Mouse (Mus musculus) cerebellum, postnatal 4 days (tissue): ENCODE results near the gene Map4k1.

Experiments used
- DNase-seq, 2 experiments: peaks; one replicate each; pipeline ENCODE4 v3.0.0; 2022; ENCODE audit warnings: low spot score in 2 of 2, mixed read lengths in 1 of 2

Map4k1 gene

DNA sequence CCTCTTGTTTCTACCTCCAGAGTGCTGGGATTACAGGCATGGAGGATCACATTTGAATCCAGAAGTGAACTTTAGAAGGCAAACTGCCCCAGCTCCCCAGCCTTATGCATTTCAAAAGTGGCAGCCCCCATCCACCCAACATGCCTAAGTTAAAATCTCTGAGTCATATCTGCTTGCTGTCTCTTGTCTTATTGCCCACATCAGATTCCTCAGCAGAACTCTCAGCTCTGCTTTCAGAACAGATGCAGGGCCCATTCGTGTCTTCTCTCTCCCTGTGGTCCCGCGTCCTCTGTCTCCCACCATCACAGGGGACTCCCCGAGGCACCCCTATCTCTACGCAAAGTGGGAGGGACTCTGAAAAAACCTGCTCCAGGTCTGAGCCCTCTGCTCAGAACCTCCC lies 44.3 kb downstream of the Map4k1 start:
- DNase-seq = no peak

GRCm38 (mm10) chr7:29026811-29027210 lies 45.0 kb downstream of the Map4k1 start:
- no peak for DNase-seq

DNA sequence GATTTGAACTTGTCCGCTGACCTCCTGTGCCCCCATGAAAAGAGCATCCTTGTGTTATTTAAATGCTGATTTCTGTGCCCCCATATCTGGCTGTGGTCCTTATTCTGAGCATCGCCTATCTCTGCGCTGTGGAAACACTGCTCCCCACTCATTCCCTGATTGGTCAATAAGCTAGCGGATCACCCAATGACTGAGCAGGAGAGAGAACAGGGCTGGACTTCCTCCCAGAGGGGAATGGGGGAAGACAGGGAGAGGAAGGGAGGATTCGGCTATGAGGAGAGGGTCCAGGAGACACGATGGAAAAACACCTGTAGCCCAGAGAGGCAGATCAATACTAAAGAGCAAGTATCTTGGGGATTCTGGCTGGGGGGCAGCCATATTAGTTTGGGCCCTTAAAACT lies 46.9 kb downstream of the Map4k1 start:
- DNase-seq = no peak

DNA sequence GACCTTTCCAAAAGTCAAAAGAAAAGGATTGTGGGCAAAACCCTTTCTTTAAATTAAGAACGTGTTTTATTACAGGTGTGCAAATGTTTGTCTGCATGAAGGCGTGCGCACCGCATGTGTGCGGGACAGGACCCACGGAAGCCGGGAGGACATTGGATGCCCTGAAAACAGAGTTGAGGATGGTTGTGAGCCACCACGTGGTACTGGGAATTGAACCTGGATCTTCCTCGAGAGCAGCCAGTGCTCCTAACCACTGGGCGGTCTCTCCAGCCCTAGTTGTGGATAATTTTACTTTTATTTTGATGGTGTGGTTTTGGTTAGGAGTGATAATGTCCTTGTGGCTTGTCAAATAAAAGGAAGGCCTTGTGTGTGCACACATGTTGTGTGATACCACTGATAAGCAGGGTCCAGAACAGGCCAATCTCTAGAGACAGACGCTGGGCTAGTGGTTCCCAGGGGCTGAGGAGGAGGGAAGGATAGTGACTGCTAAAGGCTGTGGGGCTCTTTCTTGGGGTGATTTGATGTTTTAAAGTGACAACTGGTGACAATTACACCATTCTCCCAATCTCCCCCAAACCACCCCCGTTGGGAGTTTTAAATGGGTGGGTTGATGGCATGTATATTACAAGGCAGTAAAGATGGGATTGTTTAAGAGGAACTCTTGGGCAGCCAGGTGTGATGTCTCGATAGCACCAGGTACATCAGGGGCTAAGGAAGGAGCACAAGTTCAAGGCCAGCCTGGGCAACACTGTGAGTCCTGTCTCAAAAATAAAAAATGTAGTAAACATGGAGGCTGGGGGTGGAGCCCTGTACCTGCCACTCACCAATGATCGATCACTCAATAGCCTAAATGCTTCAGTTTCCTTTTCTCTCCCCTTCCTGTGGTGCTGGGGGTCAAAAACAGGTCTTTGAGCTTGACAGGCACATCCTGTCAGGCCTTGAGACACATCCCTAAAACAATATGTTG lies 48.1 kb downstream of the Map4k1 start:
- DNase-seq = no peak

GRCm38 (mm10) chr7:29031641-29032040 lies 49.8 kb downstream of the Map4k1 start:
- DNase-seq = no peak

- DNase-seq = no peak
These were observed 50.8 kb downstream of the Map4k1 start for GRCm38 (mm10) chr7:29032685-29033084.

- no peak for DNase-seq
These were observed 55.4 kb downstream of the Map4k1 start for GRCm38 (mm10) chr7:29037261-29037660.

GRCm38 (mm10) chr7:29039604-29039984 lies 57.7 kb downstream of the Map4k1 start:
- peak; percentile 78 to 90 for DNase-seq

DNA sequence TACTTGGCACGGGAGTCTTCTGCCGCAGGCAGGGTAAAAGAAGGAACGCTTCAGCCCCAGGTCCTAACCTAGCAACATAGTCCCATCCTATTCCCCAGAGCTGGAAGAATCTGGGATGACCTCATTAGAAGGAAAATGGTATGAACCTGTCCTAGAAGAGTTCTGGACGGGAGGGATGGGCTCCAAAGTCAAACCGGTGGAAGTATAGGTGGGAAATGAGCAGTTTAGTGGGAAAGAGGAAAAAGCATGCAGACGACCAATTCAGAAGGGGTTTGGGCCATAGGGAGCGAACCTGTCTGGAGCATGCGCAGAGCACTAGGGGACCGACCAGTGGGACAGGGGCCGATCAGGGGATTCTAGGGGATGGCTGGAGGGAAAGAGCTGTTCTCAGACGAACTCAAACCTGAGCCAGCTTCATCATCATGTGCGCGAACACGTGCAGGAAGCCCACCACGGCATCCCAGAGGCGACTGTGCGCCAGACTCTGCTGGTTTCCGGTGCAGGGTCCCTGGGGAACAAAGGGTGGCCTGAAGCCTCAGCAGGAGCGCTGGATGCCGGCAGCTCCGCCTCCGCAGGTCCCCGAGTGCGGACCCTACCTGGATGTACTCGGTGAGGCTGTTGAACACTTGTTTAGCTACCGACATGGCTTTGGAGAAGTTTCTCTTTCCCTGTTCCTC lies 58.3 kb downstream of the Map4k1 start:
- DNase-seq = peak in 1 of 2 experiments; percentile 21

DNA sequence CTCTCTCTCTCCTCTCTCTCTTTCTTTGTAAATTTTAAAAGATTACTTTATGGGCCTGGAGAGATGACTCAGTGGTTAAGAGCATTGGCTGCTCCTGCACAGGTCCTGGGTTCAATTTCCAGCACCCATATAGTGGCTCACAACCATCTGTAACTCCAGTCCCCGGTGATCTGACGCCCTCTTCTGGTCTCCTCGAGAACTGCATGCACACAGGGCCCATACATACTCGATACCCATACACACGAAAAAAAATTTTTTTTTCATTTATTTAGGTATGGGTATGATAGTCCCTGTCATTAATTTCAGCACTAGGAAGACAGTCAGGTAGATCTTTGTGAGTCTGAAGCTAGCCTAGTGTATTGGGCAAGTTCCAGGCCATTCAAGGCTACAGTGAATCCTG lies 59.3 kb downstream of the Map4k1 start:
- DNase-seq = no peak

DNA sequence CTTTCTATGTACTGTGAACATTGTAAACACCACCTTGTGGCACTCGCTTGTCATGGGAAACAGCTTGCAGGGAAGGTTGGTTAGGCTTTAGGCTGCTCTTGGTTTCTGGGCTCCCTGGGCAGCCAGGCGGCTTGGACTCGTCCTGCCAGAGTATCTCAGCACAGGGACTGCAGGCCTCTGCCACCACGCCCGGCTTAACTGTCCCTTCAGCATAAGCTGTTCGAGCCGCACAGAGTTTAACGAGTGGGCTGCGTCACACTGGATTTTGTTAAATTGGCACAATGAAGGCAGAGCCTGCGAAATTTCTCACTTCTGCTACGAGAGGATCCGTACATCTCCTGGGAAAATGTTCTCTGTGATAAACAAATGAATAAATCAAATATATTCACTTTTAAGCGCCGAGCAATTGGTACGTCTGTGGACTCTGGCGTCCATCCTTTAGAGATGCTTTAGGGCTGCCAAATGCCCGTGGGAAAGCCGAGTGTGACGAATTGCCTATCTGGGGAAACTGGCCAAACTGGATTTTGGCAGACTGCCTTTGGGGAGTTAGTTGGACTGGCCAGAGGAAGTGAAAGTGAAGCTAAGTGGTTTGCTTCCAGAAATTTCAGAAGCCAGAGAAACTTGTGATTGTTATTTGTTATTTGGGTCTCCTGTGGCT lies 61.3 kb downstream of the Map4k1 start:
- peak in 1 of 2 experiments; percentile 69 for DNase-seq

DNA sequence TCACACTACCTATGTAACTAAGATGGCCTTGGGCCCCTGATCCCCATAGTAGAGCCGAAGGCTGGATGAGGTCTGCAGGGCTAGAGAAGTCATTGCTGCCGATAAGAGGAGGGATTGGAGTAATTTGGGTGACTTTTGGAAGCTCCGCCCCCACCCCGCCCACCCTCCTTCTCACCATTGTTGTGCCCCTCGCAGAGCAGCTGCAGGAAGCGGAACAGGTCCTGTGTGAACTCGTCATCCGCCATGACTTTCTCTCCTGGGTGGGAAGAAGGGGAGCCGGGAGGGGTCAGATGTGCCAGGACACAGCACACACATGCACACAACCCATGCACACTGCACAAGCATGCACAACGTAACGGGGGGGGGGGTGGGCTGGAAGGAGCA lies 61.8 kb downstream of the Map4k1 start:
- DNase-seq = no peak

DNA sequence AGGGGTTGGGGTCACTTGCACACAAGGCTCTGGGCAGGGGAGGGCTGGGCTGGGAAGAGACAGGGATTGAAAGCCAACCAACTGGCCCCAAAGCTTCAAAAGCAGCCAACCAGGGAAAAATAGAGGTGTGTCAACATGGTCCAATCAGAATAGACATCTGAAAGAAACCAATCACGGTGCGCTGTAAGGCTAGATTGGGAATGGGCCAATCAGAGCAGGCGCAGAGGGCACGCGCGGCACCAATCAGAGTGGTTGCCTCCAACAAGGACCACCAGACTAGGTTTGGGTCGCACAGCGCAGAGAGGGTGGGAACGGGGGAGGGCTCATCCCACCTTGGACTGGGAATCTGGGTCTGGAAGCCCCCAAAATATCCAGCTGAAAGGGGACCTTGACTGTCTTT lies 62.5 kb downstream of the Map4k1 start:
- DNase-seq = peak in 1 of 2 experiments; percentile 17

- DNase-seq = no peak
These were observed 64.7 kb downstream of the Map4k1 start for GRCm38 (mm10) chr7:29046533-29046932.

DNA sequence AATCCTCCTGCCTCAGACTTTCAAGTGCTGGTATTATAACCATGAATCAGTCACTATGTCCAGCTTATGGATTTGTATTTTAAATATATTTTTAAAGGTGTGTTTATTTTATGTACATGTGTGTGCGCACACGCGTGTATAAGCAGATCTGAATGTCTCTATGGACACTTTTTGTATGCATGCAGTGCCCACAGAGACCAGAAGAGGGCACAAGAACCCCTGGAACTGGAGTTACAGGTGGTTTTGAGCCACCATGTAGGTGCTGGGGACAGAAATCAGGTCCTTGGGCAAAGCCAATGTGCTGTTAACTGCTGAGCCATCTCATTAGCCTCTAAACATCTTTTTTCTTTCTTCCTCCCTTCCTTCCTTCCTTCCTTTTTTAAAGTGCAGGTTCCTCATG lies 66.2 kb downstream of the Map4k1 start:
- no peak for DNase-seq

GRCm38 (mm10) chr7:29048615-29049014 lies 66.8 kb downstream of the Map4k1 start:
- no peak for DNase-seq

DNA sequence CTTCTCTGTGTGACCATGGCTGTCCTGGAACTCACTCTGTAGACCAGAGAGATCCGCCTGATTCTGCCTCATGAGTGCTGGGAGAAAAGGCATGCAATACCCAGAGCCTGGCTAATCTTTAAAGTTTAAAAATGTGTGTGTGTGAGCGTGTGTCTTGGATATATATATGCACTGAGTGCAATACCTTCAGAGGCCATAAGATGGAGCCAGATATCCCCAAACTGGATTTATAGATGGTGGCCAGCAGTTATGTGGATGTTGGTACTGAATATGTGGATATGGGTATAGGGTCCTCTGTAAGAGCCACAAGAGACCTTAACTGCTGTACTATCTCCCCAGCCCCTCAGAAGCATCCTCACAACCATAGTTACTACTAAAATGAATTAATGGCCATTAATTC lies 68.9 kb downstream of the Map4k1 start:
- DNase-seq = peak in 1 of 2 experiments; percentile 70

DNA sequence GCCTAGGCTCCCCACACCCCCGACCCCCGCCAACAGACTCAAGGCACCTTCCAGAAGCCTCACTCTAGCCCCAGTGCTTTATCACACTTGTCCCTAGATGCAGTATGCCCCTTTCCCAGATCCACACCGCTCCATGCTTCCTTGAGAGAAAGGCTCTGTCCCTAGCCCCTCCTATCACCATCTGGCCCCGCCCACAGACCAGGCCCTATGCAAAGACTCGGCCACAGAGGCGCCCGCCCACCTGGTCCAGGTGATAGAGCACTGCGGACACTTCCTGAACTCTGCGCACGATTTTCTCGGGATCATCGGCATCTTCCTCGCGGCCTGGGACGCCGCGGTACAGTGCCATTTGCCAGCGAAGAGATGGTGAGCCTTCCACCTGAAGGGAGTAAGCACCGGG lies 71.0 kb downstream of the Map4k1 start:
- no peak for DNase-seq
